Mouse (Mus musculus) stomach, adult 2 months (tissue): ENCODE data around the gene Il1rapl1. TPM values are rescaled to one million over a fixed set of nuclear protein-coding genes. Genes with fewer than 3 reads are reported as not detected.

Source experiments
- polyA plus RNA-seq: library from polyadenylated mRNA; depleted of rRNA; stranded (reverse); fragments of >200 nt; gene quantifications from 2 replicates; pipeline ENCODE4 v1.2.3, GENCODE M21; 2012; rRNA removed

The Il1rapl1 gene
- not detected in 2 replicates for polyA plus RNA-seq

GRCm38 (mm10) chrX:88115609-88116073 lies at the start of gene Il1rapl1:
Gene Il1rapl1 (minus strand): TSS chrX:88115645.

